Mouse (Mus musculus) bone marrow macrophage, adult 2 months (primary cell): Measurements from ENCODE around the gene Trappc6a. TPM values are rescaled to one million over a fixed set of nuclear protein-coding genes. Genes with fewer than 3 reads are reported as not detected.
"Not testable (repeated sequence)": the region's sequence is repeated elsewhere in the genome, so short reads cannot be mapped to it uniquely, and the experiment has no call there.

ENCODE experiments used
- H3K27ac ChIP-seq: 2 replicates; pipeline ENCODE4 v1.5.1; 2012; ENCODE audit warnings: low read depth, low read length; ENCODE audit not compliant: insufficient read depth
- H3K4me1 ChIP-seq: 2 replicates; pipeline ENCODE4 v1.6.1; 2012; ENCODE audit warnings: low read length; ENCODE audit not compliant: control insufficient read depth, insufficient read depth
- H3K4me3 ChIP-seq: 2 replicates; pipeline ENCODE4 v1.5.1; 2012; ENCODE audit warnings: mild to moderate bottlenecking, low read length, moderate library complexity; ENCODE audit not compliant: insufficient read depth
- CTCF ChIP-seq: IDR thresholded peaks from 2 replicates; pipeline ENCODE4 v1.5.1; 2012; ENCODE audit warnings: low read depth, mild to moderate bottlenecking, low read length, moderate library complexity
- POLR2A ChIP-seq: IDR thresholded peaks from 2 replicates; pipeline ENCODE4 v1.6.1; 2012; ENCODE audit warnings: mild to moderate bottlenecking, low read depth, low read length, borderline replicate concordance
- polyA plus RNA-seq: library from polyadenylated mRNA; stranded (reverse); fragments of >200 nt; gene quantifications from 2 replicates; pipeline ENCODE4 v1.2.4, GENCODE M21; 2012; ENCODE audit not compliant: missing spikeins, insufficient read depth, insufficient read length

The Trappc6a gene
- polyA plus RNA-seq, 1 experiment = 51.4 TPM

GRCm38 (mm10) chr7:19501658-19502057 lies 6.5 kb upstream of the Trappc6a start:
- TF ChIP-seq POLR2A (no peak), CTCF (no peak)
- H3K4me1 ChIP-seq = peaks cover 31% of the 10 kb centered on the region
- H3K4me3 ChIP-seq = no peak overlapping the region
- H3K27ac ChIP-seq = peak overlapping the region; percentile 99

DNA sequence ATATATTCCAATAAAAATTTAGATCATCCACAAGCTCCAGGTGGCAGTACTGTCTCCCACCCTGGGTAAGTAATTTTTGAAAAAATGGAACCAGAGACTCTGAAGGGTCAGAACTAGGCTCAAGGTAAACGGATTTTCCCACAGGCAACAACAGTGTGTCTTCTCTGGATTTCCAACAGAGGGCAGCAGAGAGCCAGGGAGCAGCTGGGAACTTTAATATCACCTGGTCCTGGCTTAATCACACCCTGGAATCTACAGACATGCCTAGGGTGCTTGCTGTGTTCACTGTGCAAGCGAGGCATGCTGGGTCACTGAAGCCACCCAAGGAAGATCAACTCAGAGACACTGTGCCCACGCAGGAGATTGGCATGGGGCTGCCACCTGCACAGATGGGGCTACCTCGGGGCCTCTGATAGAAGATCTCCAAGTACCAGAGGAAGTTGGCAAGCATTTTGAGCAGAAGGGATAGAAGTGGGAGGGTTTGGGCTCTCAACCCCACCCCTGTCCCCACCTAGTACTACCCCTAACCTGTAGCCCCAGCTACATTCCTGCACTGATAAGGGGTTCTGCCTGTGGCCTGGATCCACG lies 4.6 kb upstream of the Trappc6a start:
- H3K4me3 ChIP-seq = no peak overlapping the region
- no peak overlapping the region for H3K27ac ChIP-seq
- peak; percentile 62 for TF ChIP-seq CTCF
- no peak for TF ChIP-seq POLR2A

GRCm38 (mm10) chr7:19506326-19506725 lies 1.9 kb upstream of the Trappc6a start:
- Histone ChIP-seq H3K4me1 (peaks cover 18% of the 10 kb centered on the region), H3K27ac (no peak overlapping the region), H3K4me3 (peak overlapping the region; percentile 75; the same call in 1 of the 2 replicates)
- TF ChIP-seq POLR2A (no peak), CTCF (no peak)

More for the DNA sequence above, 4.6 kb upstream of the Trappc6a start:
- peaks cover 28% of the 10 kb centered on the region for H3K4me1 ChIP-seq

DNA sequence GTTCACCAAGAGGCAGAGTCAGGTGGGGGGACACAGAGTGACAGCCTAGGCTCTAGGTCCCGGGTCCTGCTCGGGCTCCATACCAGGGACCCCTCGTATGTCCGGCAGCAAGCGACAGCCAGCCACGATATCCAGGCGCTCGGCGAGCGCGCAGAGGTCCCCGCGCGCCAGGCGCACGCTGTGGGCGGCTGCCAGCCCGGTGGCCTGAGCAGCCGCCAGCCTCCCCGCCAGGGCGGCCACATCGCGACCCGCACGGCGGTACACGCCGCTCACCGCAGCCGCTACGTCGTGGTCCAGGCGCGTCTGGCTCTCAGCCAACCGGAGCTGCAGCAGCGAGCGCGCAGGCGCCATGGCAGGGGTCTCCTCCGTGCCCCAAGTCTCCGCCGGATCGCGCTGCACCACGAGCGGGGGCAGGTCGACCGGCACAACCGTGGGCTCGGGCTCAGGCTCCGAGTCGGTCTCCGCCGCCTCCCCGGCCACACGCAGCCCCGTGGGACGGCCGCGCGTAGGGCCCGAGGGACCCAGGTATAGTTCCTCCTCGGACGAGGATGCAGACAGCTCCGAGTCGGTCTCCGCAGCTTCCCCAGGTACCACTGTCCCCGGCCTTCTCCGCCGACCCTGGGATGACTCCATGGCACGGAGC lies 1.1 kb upstream of the Trappc6a start:
- peak overlapping the region; percentile 91 for H3K27ac ChIP-seq
- TF ChIP-seq CTCF = no peak
- TF ChIP-seq POLR2A = no peak
- peaks cover 10% of the 10 kb centered on the region for H3K4me1 ChIP-seq
- H3K4me3 ChIP-seq = peak overlapping the region; percentile 75

DNA sequence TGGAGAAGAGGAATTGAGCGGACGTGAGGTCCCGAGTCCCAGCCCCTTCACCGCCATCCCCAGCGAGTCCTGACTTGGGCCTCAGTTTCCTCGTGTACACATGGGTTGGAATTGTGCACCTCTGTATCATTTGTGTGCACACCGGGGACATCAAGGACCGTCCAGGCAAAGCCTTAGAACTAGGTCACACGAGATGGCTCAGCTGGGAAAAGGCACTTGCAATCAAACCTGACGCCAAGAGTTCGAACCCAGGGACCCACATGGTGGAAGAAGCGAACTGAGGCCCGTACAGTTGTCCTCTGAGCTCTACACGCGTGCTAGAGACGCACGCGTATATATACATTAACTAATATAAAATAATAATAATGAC lies 598 bp upstream of the Trappc6a start:
- Histone ChIP-seq H3K4me3 (peak overlapping the region; percentile 75), H3K4me1 (peaks cover 6% of the 10 kb centered on the region), H3K27ac (peak overlapping the region; percentile 91)
- no peak for TF ChIP-seq CTCF
- no peak for TF ChIP-seq POLR2A

- Histone ChIP-seq H3K4me1 (peaks cover 3% of the 10 kb centered on the region; the same call in 1 of the 2 replicates), H3K4me3 (peak overlapping the region; percentile 75), H3K27ac (peak overlapping the region; percentile 47)
- no peak for TF ChIP-seq POLR2A
- TF ChIP-seq CTCF = no peak
These were observed 851 bp downstream of the Trappc6a start for GRCm38 (mm10) chr7:19508924-19509568.

DNA sequence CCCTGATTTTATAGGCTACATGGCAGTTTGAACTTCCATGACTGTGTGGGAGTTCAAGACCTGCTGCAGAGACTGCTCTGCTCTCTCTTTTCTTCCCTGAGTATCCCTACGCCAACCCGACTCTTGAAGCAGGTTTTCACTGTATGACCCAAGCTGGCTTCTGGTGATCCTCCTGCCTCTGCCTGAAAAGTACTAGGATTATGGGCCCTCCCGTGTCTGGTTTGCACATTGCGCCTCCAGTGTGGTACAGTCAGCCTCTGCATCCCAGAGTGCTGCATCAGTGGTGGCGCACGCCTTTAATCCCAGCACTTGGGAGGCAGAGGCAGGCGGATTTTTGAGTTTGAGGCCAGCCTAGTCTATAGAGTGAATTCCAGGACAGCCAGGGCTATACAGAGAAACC lies 1.6 kb downstream of the Trappc6a start:
- H3K4me1 ChIP-seq = peaks cover 3% of the 10 kb centered on the region; the same call in 1 of the 2 replicates
- peak overlapping the region; percentile 75 for H3K4me3 ChIP-seq
- TF ChIP-seq POLR2A = no peak
- no peak for TF ChIP-seq CTCF
- no peak overlapping the region for H3K27ac ChIP-seq

DNA sequence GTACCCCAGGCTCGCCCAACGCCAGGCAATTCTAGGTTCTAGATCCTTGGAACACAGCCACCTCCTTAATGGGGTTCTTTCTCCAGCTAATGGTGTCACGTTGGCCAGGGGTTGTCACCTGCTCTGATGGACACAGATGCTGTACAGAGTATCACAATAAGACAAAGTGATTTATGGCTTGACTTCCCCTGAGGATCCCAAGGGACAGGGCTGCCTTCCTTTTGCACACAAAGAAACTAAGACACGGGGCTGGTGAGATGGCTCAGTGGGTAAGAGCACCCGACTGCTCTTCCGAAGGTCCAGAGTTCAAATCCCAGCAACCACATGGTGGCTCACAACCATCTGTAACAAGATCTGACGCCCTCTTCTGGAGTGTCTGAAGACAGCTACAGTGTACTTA lies 3.7 kb downstream of the Trappc6a start:
- not testable (repeated sequence) for H3K4me3 ChIP-seq, H3K4me1 ChIP-seq, H3K27ac ChIP-seq

- Histone ChIP-seq H3K27ac (no peak overlapping the region), H3K4me1 (no peaks in the 10 kb centered on the region), H3K4me3 (no peak overlapping the region)
- TF ChIP-seq POLR2A (no peak), CTCF (no peak)
These were observed 4.2 kb downstream of the Trappc6a start for GRCm38 (mm10) chr7:19512353-19512752.

- H3K4me3 ChIP-seq = no peak within 1 kb of the TSS
- peaks cover 7% of the 10 kb centered on the region for H3K4me1 ChIP-seq
- no peak within 1 kb of the TSS for H3K27ac ChIP-seq
- TF ChIP-seq CTCF (no peak), POLR2A (no peak)
These were observed 9.6 kb downstream of the Trappc6a start, which contains the start of gene Nkpd1 for GRCm38 (mm10) chr7:19517652-19518365. TSS of gene Nkpd1 (plus strand) at chr7:19517838.
